Mouse (Mus musculus) testis, adult 2 months (tissue): ENCODE data around the gene Olfr1395.

Source experiments
- CTCF ChIP-seq: fragments of 200-500 bp; IDR thresholded peaks from 2 replicates; pipeline ENCODE4 v1.5.1; 2012; ENCODE audit warnings: low read depth, mild to moderate bottlenecking, inconsistent platforms, low read length, moderate library complexity; ENCODE audit not compliant: control insufficient read depth, insufficient read depth, insufficient replicate concordance
- POLR2A ChIP-seq: fragments of 200-500 bp; IDR thresholded peaks from 2 replicates; pipeline ENCODE4 v1.6.1; 2012; ENCODE audit warnings: low read depth, mild to moderate bottlenecking, inconsistent platforms, low read length, moderate library complexity; ENCODE audit not compliant: control insufficient read depth

- TF ChIP-seq POLR2A (no peak), CTCF (no peak)
Observed at GRCm38 (mm10) chr11:49114158-49114557, 27.9 kb upstream of the Olfr1395 start.
